Mouse (Mus musculus): ENCODE results near the gene Cldn13. TPM values are rescaled to one million over a fixed set of nuclear protein-coding genes. Genes with fewer than 3 reads are reported as not detected.

The Cldn13 gene
- polyA plus RNA-seq, 1 experiment from 2014 or later, result 1.0 TPM

DNA sequence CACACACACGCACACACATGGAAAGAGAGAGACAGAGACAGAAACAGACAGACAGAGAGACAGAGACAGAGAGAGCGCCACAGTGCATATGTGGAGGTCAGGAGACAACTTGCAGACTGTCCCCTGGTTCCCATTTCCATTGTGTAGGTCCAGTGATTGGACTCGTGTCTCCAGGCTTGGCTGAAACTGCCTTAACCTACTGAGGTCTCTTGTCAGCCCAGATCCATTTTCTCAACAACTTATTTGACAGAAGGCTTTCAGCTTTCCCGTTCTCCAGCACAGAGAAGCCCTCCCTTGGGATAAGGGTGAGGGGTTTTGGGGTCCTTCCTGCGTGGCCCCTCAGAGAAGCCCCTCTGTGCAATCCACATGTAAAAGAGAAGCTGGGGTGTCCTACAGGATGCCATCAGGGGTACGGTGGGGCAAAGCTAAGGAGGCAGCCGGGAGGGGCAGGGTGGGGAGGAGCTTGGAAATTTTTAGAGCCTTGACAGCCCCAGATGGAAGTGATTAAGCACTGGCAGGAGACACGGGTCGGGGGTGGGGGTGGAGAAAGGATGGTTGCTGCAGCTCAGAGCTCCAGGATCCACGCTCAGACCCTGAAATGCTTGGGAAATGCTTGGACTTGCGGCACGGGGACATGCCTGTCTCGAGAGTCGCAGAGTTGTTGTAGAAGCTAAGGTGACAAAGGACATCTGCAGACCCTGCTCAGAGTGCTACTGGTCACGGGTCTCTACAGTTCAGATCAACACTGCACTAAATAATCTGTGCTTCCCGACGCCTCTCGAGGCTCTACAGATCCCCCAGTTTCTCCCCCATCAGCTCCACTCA lies 47.8 kb downstream of the Cldn13 start:
- Histone ChIP-seq H3K27me3 (ENCODE audit: control insufficient read depth, insufficient read depth, low read length) (no peaks in the 10 kb centered on the region), H3K9me3 (ENCODE audit: control insufficient read depth, low read depth, low read length) (no peaks in the 10 kb centered on the region), H3K27ac (ENCODE audit: low read length) (peak overlapping the region; percentile 52; the same call in 1 of the 2 replicates), H3K9ac (replicated peaks; ENCODE audit: low read depth, low read length) (no peak overlapping the region), H3K4me1 (ENCODE audit: control insufficient read depth, insufficient read depth, low read length) (peaks cover 13% of the 10 kb centered on the region; the same call in 1 of the 2 replicates), H3K36me3 (ENCODE audit: control insufficient read depth, insufficient read depth, low read length) (no peaks in the 10 kb centered on the region), H3K4me3 (ENCODE audit: low read depth, low read length) (no peak overlapping the region), H3K4me2 (replicated peaks; ENCODE audit: low read depth, low read length) (peak overlapping the region; percentile 30; the same call in 1 of the 2 replicates)
- ATAC-seq (ENCODE audit: insufficient number of reproducible peaks, insufficient read depth, low FRiP score, low read depth), result peak; percentile 46; the same call in 1 of the 2 replicates
- 28% methylated on average over 18 of the region's 18 CpGs for WGBS

GRCm38 (mm10) chr5:134865158-134865557 lies 50.2 kb downstream of the Cldn13 start:
- no peak overlapping the region for H3K9ac ChIP-seq (replicated peaks; ENCODE audit: low read depth, low read length)
- no peak overlapping the region for H3K27ac ChIP-seq (ENCODE audit: low read length)
- no peak for ATAC-seq (ENCODE audit: insufficient number of reproducible peaks, insufficient read depth, low FRiP score, low read depth)
- H3K27me3 ChIP-seq (ENCODE audit: control insufficient read depth, insufficient read depth, low read length), result no peaks in the 10 kb centered on the region
- H3K4me1 ChIP-seq (ENCODE audit: control insufficient read depth, insufficient read depth, low read length), result peaks cover 13% of the 10 kb centered on the region; the same call in 1 of the 2 replicates
- WGBS, result 53% methylated on average over 8 of the region's 8 CpGs
- no peaks in the 10 kb centered on the region for H3K36me3 ChIP-seq (ENCODE audit: control insufficient read depth, insufficient read depth, low read length)
- no peak overlapping the region for H3K4me2 ChIP-seq (replicated peaks; ENCODE audit: low read depth, low read length)
- H3K9me3 ChIP-seq (ENCODE audit: control insufficient read depth, low read depth, low read length), result no peaks in the 10 kb centered on the region
- H3K4me3 ChIP-seq (ENCODE audit: low read depth, low read length), result no peak overlapping the region

Other genes with a start within 250 kb of the Cldn13 start
- gene Limk1, start 226.9 kb downstream of the Cldn13 start, polyA plus RNA-seq (2014; fragmentation: Nextera tagmentation; extraction: Ambion mirVana), result 7.1 and 7.6 TPM in 2 replicates
- gene Eln, start 168.2 kb downstream of the Cldn13 start, polyA plus RNA-seq (2014; fragmentation: Nextera tagmentation; extraction: Ambion mirVana), result 48.3 and 54.9 TPM in 2 replicates
- gene Tmem270, start 8.8 kb downstream of the Cldn13 start, polyA plus RNA-seq (2014; fragmentation: Nextera tagmentation; extraction: Ambion mirVana), result not detected in 2 replicates
- gene Mettl27, start 16.8 kb upstream of the Cldn13 start, polyA plus RNA-seq (2014; fragmentation: Nextera tagmentation; extraction: Ambion mirVana), result 22.1 and 26.3 TPM in 2 replicates
- gene Cldn4, start 31.4 kb upstream of the Cldn13 start, polyA plus RNA-seq (2014; fragmentation: Nextera tagmentation; extraction: Ambion mirVana), result 91.5 and 93.9 TPM in 2 replicates
- gene Cldn3, start 70.7 kb upstream of the Cldn13 start, polyA plus RNA-seq (2014; fragmentation: Nextera tagmentation; extraction: Ambion mirVana), result 69.7 and 71.2 TPM in 2 replicates
- gene Abhd11, start 93.6 kb upstream of the Cldn13 start, polyA plus RNA-seq (2014; fragmentation: Nextera tagmentation; extraction: Ambion mirVana), result 73.3 and 80.6 TPM in 2 replicates
- gene Stx1a, start 108.0 kb upstream of the Cldn13 start, polyA plus RNA-seq (2014; fragmentation: Nextera tagmentation; extraction: Ambion mirVana), result 17.4 and 17.7 TPM in 2 replicates
- 34.8 and 34.9 TPM in 2 replicates for gene Dnajc30, start 148.7 kb upstream of the Cldn13 start, polyA plus RNA-seq (2014; fragmentation: Nextera tagmentation; extraction: Ambion mirVana)
- gene Bud23, start 149.4 kb upstream of the Cldn13 start, polyA plus RNA-seq (2014; fragmentation: Nextera tagmentation; extraction: Ambion mirVana), result 95.2 and 99.0 TPM in 2 replicates
- gene Vps37d, start 162.7 kb upstream of the Cldn13 start, polyA plus RNA-seq (2014; fragmentation: Nextera tagmentation; extraction: Ambion mirVana), result 7.2 and 7.7 TPM in 2 replicates
- 2.7 and 3.6 TPM in 2 replicates for gene Mlxipl, start 174.4 kb upstream of the Cldn13 start, polyA plus RNA-seq (2014; fragmentation: Nextera tagmentation; extraction: Ambion mirVana)
- gene Tbl2, start 234.1 kb upstream of the Cldn13 start, polyA plus RNA-seq (2014; fragmentation: Nextera tagmentation; extraction: Ambion mirVana), result 24.8 and 28.5 TPM in 2 replicates